Mouse (Mus musculus): ENCODE data around the gene Tex13b.

DNA sequence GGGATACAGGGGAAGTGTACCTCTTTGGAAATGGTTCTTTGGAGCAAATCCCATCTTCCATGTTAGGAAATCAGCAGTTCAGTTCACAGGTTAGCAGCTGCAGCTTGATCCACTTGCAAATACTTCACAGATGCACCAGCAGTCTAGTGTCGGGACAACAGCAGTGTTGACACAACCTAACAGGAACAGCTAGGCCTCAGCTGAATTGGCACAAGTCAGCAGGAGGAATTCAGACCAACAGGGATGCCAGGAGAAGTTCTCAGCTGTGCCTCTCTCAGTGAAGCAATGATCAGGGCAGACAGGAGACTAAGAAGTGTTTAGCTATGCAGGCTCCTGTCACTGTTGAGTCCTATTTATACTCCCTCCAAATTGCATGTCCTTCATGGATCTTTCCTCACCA is 43.4 kb downstream of the Tex13b start:
- TF ChIP-seq CTCF (IDR thresholded peaks at IDR 0.05; ENCODE audit: insufficient read depth, low read length) (no peak), POLR2A (IDR thresholded peaks at IDR 0.05; ENCODE audit: borderline replicate concordance, extremely low read depth, low read depth, low read length) (no peak)
